Mouse (Mus musculus): Measurements from ENCODE around the gene Gm9573. TPM values are rescaled to one million over a fixed set of nuclear protein-coding genes. Genes with fewer than 3 reads are reported as not detected.

The Gm9573 gene
- polyA plus RNA-seq, 1 experiment from 2014 or later = not detected

DNA sequence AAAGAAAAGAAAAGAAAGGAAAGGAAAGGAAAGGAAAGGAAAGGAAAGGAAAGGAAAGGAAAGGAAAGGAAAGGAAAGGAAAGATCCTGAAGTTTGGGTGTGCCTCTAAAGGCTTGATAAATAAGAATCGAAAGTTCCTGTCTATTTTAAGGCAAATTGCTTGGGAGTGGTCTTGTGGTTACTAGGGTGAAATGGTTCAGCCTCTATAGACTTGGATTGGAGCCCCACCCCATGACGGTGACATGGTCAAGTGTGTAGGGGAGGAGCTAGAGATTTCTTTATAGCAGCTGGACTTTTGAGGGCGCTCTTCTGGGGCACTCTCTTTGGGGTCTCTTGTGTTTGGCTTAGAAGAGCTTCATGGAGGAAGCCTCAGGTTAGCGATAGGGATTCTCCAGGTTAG is 32.7 kb downstream of the Gm9573 start:
- H3K9ac ChIP-seq = no peak overlapping the region
- no peak overlapping the region for H3K27ac ChIP-seq (ENCODE audit: poor library complexity, severe bottlenecking)
- no peaks in the 10 kb centered on the region; the same call in 1 of the 2 replicates for H3K9me3 ChIP-seq (replicated peaks)
- H3K4me3 ChIP-seq = no peak overlapping the region
- 26% methylated on average over 4 of the region's 4 CpGs for WGBS
- no peaks in the 10 kb centered on the region for H3K36me3 ChIP-seq
- no peaks in the 10 kb centered on the region for H3K27me3 ChIP-seq (replicated peaks)
- no peak for ATAC-seq (ENCODE audit: insufficient number of reproducible peaks, low FRiP score)
- no peak overlapping the region for H3K4me2 ChIP-seq
- no peaks in the 10 kb centered on the region for H3K4me1 ChIP-seq (replicated peaks)

DNA sequence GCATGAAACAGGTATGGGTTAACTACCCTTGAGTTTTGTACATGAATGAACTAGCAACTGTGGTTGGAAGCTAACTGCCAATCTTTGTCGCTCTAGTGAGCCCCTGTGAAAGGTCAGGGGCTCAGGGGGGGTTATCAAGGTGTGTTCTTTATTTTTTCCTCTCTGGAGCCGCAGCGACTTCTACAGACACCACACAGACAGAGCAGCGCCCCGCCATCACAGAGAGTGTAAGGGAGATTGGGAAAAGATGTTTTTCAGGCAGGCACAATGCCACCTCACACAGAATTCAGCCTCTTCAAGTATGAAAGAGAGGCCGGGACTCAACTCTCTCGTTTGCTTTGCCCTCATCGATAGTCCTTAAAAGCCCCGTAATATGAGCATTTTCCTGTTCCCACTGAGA is 34.3 kb downstream of the Gm9573 start:
- Histone ChIP-seq H3K36me3 (no peaks in the 10 kb centered on the region), H3K4me3 (no peak overlapping the region), H3K27ac (ENCODE audit: poor library complexity, severe bottlenecking) (no peak overlapping the region), H3K4me2 (no peak overlapping the region), H3K27me3 (replicated peaks) (no peaks in the 10 kb centered on the region), H3K4me1 (replicated peaks) (no peaks in the 10 kb centered on the region), H3K9ac (no peak overlapping the region), H3K9me3 (replicated peaks) (peaks cover 3% of the 10 kb centered on the region; the same call in 1 of the 2 replicates)
- ATAC-seq (ENCODE audit: insufficient number of reproducible peaks, low FRiP score) = no peak
- 81% methylated on average over 9 of the region's 9 CpGs for WGBS

DNA sequence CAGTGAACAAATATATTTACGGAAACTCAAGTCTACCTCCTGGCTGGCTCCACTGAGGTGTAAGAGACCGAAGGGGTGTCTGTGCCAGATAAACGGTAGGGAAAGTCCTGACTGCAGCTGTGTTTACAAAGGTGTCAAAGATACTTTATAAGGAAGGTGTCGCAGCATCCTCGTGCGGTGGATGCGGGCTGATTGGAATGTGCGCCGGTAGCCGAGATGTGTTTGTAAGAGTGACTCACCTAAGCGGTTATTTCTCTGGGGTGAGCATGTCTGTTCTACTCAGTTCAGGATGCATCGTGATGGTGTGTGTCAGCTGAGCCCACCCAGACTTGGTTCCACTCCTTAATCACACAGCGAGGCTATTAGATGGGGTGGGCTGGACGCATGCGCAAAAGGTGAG is 34.7 kb downstream of the Gm9573 start:
- H3K27me3 ChIP-seq (replicated peaks) = no peaks in the 10 kb centered on the region
- no peaks in the 10 kb centered on the region for H3K36me3 ChIP-seq
- H3K9ac ChIP-seq = no peak overlapping the region
- peaks cover 4% of the 10 kb centered on the region; the same call in 1 of the 2 replicates for H3K9me3 ChIP-seq (replicated peaks)
- H3K4me2 ChIP-seq = no peak overlapping the region
- ATAC-seq (ENCODE audit: insufficient number of reproducible peaks, low FRiP score) = no peak
- no peak overlapping the region for H3K27ac ChIP-seq (ENCODE audit: poor library complexity, severe bottlenecking)
- H3K4me1 ChIP-seq (replicated peaks) = no peaks in the 10 kb centered on the region
- 87% methylated on average over 15 of the region's 15 CpGs for WGBS
- H3K4me3 ChIP-seq = no peak overlapping the region

DNA sequence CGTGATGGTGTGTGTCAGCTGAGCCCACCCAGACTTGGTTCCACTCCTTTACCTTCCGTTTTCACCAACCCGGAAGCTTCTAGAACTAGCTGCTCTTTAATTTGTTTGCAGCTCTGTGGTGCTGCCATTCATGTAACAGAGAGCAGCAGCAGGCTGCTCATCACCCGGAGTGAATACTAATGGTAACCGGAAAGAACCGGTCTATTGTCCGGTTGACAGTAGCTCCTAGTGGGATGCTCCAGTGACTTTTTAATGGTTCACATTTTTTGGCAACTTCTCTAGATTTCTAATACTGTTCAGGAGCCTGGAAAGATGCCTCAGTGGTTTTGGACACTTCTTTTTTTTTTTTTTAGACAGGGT is 35.2 kb downstream of the Gm9573 start:
- Histone ChIP-seq H3K27ac (ENCODE audit: poor library complexity, severe bottlenecking) (no peak overlapping the region), H3K27me3 (replicated peaks) (no peaks in the 10 kb centered on the region), H3K4me2 (no peak overlapping the region), H3K9ac (no peak overlapping the region), H3K9me3 (replicated peaks) (peaks cover 4% of the 10 kb centered on the region; the same call in 1 of the 2 replicates), H3K4me3 (no peak overlapping the region), H3K4me1 (replicated peaks) (no peaks in the 10 kb centered on the region), H3K36me3 (no peaks in the 10 kb centered on the region)
- WGBS = 91% methylated on average over 7 of the region's 7 CpGs
- ATAC-seq (ENCODE audit: insufficient number of reproducible peaks, low FRiP score) = no peak

DNA sequence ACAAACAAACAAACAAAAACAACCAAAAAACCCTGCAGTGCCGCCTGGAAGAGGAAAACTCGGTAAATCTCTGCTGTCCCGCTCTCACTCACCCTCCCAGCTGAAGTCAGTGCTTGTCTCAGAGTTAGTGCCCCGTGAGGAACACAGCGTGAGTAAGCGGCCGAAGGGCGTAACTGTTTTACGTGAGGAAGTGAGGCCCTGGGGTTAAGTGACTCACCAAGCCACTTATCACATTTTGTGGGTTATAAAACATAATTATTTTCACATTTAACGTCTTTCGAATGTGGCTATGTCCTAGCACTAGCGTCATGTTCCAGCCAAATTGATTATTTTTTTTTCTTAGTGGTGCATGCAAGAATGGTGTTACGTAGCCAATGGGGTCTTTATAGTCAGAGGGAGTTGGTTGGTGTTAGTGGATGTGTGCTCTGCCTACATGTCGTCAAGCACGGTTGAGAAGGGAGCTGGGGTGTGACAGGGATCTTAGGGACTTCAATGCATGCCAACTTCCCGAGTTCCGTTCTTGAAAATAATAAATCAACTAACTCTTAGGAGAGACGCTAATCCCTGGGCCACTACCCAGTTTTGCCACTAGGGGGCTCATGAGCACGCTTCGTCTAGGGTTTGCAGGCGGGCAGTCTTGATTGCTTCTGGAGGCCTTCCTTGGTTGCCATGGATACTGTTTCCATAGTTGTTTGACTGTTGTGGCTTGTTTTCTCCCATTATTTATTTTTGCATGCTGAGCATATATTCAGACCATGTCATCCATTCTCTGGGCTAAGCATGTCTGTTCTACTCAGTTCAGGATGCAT is 35.8 kb downstream of the Gm9573 start:
- Histone ChIP-seq H3K36me3 (no peaks in the 10 kb centered on the region), H3K27ac (ENCODE audit: poor library complexity, severe bottlenecking) (no peak overlapping the region), H3K9ac (no peak overlapping the region), H3K9me3 (replicated peaks) (0 out of 2 replicates have a peak, but pooled peaks cover 4% of the 10 kb centered on the region), H3K4me3 (no peak overlapping the region), H3K4me1 (replicated peaks) (no peaks in the 10 kb centered on the region), H3K27me3 (replicated peaks) (no peaks in the 10 kb centered on the region), H3K4me2 (no peak overlapping the region)
- WGBS = 44% methylated on average over 21 of the region's 21 CpGs
- no peak for ATAC-seq (ENCODE audit: insufficient number of reproducible peaks, low FRiP score)

DNA sequence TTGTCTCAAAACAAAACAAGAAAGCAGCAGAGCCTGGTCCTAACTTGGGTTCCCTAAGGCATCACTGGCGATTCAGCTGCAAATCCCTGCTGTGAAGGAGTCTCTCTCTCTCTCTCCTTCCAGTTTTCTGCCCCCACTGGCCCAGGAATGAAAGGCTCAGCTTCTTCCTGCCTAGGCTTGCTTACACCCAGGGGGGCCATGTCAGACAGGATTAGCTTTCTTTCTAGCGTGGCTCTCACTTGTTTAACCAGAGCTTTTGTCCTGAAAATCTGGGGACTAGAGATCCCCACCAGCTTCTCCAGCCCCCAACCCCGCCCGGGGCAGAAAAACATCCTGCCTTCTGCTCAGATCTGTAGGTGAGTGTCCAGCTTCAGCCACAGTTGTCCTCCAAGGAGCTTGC is 38.0 kb downstream of the Gm9573 start:
- 0 out of 2 replicates have a peak, but pooled peaks cover 3% of the 10 kb centered on the region for H3K4me1 ChIP-seq (replicated peaks)
- H3K4me3 ChIP-seq = no peak overlapping the region
- 32% methylated on average over 4 of the region's 4 CpGs for WGBS
- ATAC-seq (ENCODE audit: insufficient number of reproducible peaks, low FRiP score) = no peak
- no peak overlapping the region for H3K9ac ChIP-seq
- 0 out of 2 replicates have a peak, but pooled peaks cover 4% of the 10 kb centered on the region for H3K9me3 ChIP-seq (replicated peaks)
- no peak overlapping the region for H3K27ac ChIP-seq (ENCODE audit: poor library complexity, severe bottlenecking)
- no peaks in the 10 kb centered on the region for H3K36me3 ChIP-seq
- no peak overlapping the region for H3K4me2 ChIP-seq
- H3K27me3 ChIP-seq (replicated peaks) = no peaks in the 10 kb centered on the region

DNA sequence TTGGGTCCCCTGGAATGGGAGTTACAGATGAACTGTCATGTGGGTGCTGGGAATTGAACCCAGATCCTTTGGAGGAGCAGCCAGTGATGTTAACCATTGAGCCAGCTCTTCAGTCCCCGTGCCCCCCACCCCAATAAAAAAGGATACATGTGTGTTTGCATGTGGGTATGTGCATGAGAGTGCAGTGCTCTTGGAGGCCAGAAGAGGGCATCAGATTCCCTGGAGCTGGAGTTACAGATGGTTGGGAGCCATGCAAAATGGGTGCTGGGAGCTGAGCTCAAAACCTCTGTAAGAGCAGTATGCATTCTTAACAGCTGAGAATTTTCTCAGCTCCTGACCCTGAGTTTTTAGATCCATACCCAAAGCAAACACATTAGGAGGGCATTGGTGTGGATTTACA is 39.1 kb downstream of the Gm9573 start:
- 0 out of 2 replicates have a peak, but pooled peaks cover 4% of the 10 kb centered on the region for H3K9me3 ChIP-seq (replicated peaks)
- no peak overlapping the region for H3K27ac ChIP-seq (ENCODE audit: poor library complexity, severe bottlenecking)
- 0 out of 2 replicates have a peak, but pooled peaks cover 3% of the 10 kb centered on the region for H3K4me1 ChIP-seq (replicated peaks)
- H3K27me3 ChIP-seq (replicated peaks) = no peaks in the 10 kb centered on the region
- WGBS = 81% methylated on average over 1 of the region's 1 CpGs
- no peaks in the 10 kb centered on the region for H3K36me3 ChIP-seq
- H3K4me2 ChIP-seq = no peak overlapping the region
- ATAC-seq (ENCODE audit: insufficient number of reproducible peaks, low FRiP score) = no peak
- H3K9ac ChIP-seq = no peak overlapping the region
- no peak overlapping the region for H3K4me3 ChIP-seq

DNA sequence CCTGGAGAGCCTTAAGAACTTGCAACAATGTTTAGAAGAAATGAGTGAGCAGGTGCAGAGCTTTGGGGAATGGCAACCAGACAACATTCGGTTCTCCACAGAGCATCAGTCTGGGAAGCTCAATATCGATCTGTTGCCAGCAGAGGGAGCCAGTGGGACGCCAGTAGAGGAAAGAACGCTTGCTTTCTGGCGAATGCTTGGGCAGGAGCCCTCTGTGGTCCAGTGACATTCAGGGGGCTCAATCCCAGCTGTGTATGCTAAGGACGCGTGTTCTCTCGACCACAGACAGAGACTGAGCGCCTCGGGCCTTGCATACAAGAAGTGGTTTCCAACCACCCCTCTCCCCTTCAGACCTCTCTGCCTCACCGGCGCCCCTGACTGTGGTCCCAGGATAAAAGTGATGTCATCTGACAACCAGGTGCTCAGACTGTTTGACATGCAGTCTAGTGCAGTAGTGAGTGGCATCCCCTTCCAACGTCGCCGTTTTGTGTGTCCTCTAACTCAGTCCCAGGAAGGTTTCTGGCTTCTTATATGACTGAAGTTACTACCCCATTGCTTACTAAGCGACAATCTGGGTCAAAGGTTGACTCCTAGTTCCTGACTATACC is 42.0 kb downstream of the Gm9573 start:
- Histone ChIP-seq H3K4me2 (peak overlapping the region; percentile 47), H3K36me3 (no peaks in the 10 kb centered on the region), H3K4me1 (replicated peaks) (0 out of 2 replicates have a peak, but pooled peaks cover 3% of the 10 kb centered on the region), H3K9me3 (replicated peaks) (0 out of 2 replicates have a peak, but pooled peaks cover 4% of the 10 kb centered on the region), H3K27me3 (replicated peaks) (no peaks in the 10 kb centered on the region), H3K27ac (ENCODE audit: poor library complexity, severe bottlenecking) (no peak overlapping the region), H3K9ac (no peak overlapping the region), H3K4me3 (no peak overlapping the region)
- WGBS = 15% methylated on average over 16 of the region's 16 CpGs
- no peak for ATAC-seq (ENCODE audit: insufficient number of reproducible peaks, low FRiP score)

DNA sequence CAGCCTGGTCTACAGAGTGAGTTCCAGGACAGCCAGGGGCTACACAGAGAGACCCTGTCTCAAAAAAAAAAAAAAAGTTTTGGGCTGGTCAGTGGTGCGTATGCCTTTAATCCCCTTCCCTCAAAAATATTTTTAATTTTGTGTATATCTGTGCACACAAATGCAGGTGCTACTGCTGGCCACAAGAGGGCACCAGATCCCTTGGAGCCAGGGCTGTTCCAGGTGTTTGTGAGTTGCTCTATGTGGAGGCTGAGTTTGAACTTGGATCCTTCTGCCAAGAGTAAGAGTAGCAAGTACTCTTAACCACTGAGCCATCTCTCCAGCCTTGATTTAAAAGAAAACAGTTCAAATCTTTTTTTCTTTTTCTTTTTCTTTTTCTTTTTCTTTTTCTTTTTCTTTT is 43.5 kb downstream of the Gm9573 start:
- H3K9ac ChIP-seq = no peak overlapping the region
- no peaks in the 10 kb centered on the region for H3K27me3 ChIP-seq (replicated peaks)
- H3K4me3 ChIP-seq = no peak overlapping the region
- H3K27ac ChIP-seq (ENCODE audit: poor library complexity, severe bottlenecking) = no peak overlapping the region
- no peak for ATAC-seq (ENCODE audit: insufficient number of reproducible peaks, low FRiP score)
- 0 out of 2 replicates have a peak, but pooled peaks cover 3% of the 10 kb centered on the region for H3K4me1 ChIP-seq (replicated peaks)
- 0 out of 2 replicates have a peak, but pooled peaks cover 4% of the 10 kb centered on the region for H3K9me3 ChIP-seq (replicated peaks)
- no peaks in the 10 kb centered on the region for H3K36me3 ChIP-seq
- WGBS = 81% methylated on average over 1 of the region's 1 CpGs
- H3K4me2 ChIP-seq = no peak overlapping the region

DNA sequence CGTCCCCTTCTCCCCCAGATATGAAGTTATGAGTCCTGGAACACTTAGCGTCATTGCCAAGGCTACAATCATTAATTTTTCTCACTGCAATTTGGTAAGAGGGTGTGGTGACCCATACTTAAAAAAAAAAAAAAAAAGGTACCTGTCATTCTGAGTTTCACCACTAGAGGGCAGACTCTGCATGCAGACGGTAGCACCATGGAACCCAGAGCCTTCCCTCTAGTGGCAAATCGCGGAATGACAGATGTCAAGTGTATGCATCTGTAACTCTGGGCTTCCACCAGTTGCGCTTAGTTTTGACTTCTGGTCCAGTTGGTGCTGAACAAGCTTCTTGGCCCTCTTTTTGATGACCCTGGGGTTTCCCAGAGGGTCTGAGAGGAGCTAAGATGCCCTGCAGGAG is 48.2 kb downstream of the Gm9573 start:
- H3K27me3 ChIP-seq (replicated peaks) = peaks cover 22% of the 10 kb centered on the region
- no peaks in the 10 kb centered on the region for H3K4me1 ChIP-seq (replicated peaks)
- H3K9ac ChIP-seq = no peak overlapping the region
- no peaks in the 10 kb centered on the region for H3K9me3 ChIP-seq (replicated peaks)
- no peaks in the 10 kb centered on the region for H3K36me3 ChIP-seq
- H3K4me3 ChIP-seq = no peak overlapping the region
- ATAC-seq (ENCODE audit: insufficient number of reproducible peaks, low FRiP score) = no peak
- no peak overlapping the region for H3K4me2 ChIP-seq
- no peak overlapping the region for H3K27ac ChIP-seq (ENCODE audit: poor library complexity, severe bottlenecking)
- WGBS = 18% methylated on average over 6 of the region's 6 CpGs

DNA sequence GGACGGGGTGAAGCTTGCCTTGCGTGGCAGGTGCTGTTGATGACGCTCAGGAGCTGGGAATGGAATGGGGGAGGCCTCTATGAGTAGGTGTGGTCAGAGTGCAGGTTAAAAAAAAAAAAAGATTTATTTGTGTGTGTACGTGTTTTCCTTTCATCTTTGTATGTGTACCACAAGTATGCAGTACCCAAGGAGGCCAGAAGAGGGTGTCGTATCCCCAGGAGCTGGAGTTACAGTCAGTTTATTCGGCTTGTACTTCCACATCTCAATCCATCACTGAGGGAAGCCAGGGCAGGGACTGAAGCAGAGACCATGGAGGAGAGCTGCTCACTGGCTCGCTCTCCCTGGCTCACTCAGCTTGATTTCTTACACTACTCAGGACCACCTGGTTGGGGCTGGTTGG is 55.0 kb downstream of the Gm9573 start:
- 91% methylated on average over 7 of the region's 7 CpGs for WGBS
- Histone ChIP-seq H3K4me1 (replicated peaks) (peaks cover 9% of the 10 kb centered on the region), H3K4me2 (no peak overlapping the region), H3K4me3 (no peak overlapping the region), H3K27me3 (replicated peaks) (peaks cover 56% of the 10 kb centered on the region), H3K36me3 (no peaks in the 10 kb centered on the region), H3K27ac (ENCODE audit: poor library complexity, severe bottlenecking) (no peak overlapping the region), H3K9ac (no peak overlapping the region), H3K9me3 (replicated peaks) (no peaks in the 10 kb centered on the region; the same call in 1 of the 2 replicates)
- no peak for ATAC-seq (ENCODE audit: insufficient number of reproducible peaks, low FRiP score)
